Mouse (Mus musculus) MEL (cell line): ENCODE data around the gene Kcnh7. TPM values are rescaled to one million over a fixed set of nuclear protein-coding genes. Genes with fewer than 3 reads are reported as not detected.

Experiments
- DNase-seq: peaks from one replicate; pipeline ENCODE4 v3.0.0; 2011; ENCODE audit warnings: low read depth, low spot score
- H3K27ac ChIP-seq: 2 replicates; pipeline ENCODE4 v1.5.1; 2012; ENCODE audit warnings: low read depth, mild to moderate bottlenecking, control low read depth, low read length, moderate library complexity; ENCODE audit not compliant: control insufficient read depth
- H3K27me3 ChIP-seq, 2 experiments: fragments of 150-350 bp in 1 of 2; sonication (generic) in 1 of 2; 2 replicates each; pipeline ENCODE4 v1.6.1; 2012; ENCODE audit warnings: low read length in 2 of 2, mild to moderate bottlenecking in 2 of 2, improper control_type of control experiment in 1 of 2, moderate library complexity in 1 of 2; ENCODE audit not compliant: insufficient read depth in 2 of 2, control insufficient read depth in 1 of 2
- H3K36me3 ChIP-seq, 2 experiments: 2 replicates each; pipeline ENCODE4 v1.6.1; 2012 to 2014; ENCODE audit warnings: low read length in 2 of 2, improper control_type of control experiment in 1 of 2, inconsistent platforms in 1 of 2, mild to moderate bottlenecking in 1 of 2; ENCODE audit not compliant: insufficient read depth in 2 of 2, control insufficient read depth in 1 of 2
- H3K4me1 ChIP-seq, 2 experiments: fragments of 150-350 bp in 1 of 2; sonication (generic) in 1 of 2; 2 replicates each; pipeline ENCODE4 v1.6.1; 2012; ENCODE audit warnings: low read length in 2 of 2, improper control_type of control experiment in 1 of 2, mild to moderate bottlenecking in 1 of 2; ENCODE audit not compliant: insufficient read depth in 2 of 2, control insufficient read depth in 1 of 2
- H3K4me3 ChIP-seq, 2 experiments: fragments of 150-350 bp in 1 of 2; sonication (generic) in 1 of 2; 2 replicates each; pipeline ENCODE4 v1.5.1; 2012; ENCODE audit warnings: low read depth in 2 of 2, low read length in 2 of 2, mild to moderate bottlenecking in 2 of 2, moderate library complexity in 2 of 2, control low read depth in 1 of 2, improper control_type of control experiment in 1 of 2; ENCODE audit not compliant: control insufficient read depth in 1 of 2, insufficient read depth in 1 of 2
- H3K79me2 ChIP-seq: 2 replicates; pipeline ENCODE4 v1.6.1; 2012; ENCODE audit warnings: mild to moderate bottlenecking, low read length, moderate library complexity; ENCODE audit not compliant: control insufficient read depth, poor library complexity, insufficient read depth
- H3K9ac ChIP-seq: 2 replicates; pipeline ENCODE4 v1.6.1; 2012; ENCODE audit warnings: low read depth, mild to moderate bottlenecking, control low read depth, low read length, moderate library complexity; ENCODE audit not compliant: control insufficient read depth, poor library complexity, severe bottlenecking
- H3K9me3 ChIP-seq: fragments of 150-350 bp; sonication (generic); replicated peaks from 2 replicates; pipeline ENCODE4 v1.6.1; 2012; ENCODE audit warnings: mild to moderate bottlenecking, low read length, improper control_type of control experiment, moderate library complexity; ENCODE audit not compliant: insufficient read depth
- GATA1 ChIP-seq: IDR thresholded peaks from 2 replicates; pipeline ENCODE4 v1.6.1; 2011; ENCODE audit warnings: low read depth, low read length, improper control_type of control experiment
- MAZ ChIP-seq: IDR thresholded peaks from 2 replicates; pipeline ENCODE4 v1.6.1; 2012; ENCODE audit warnings: low read depth, mild to moderate bottlenecking, inconsistent platforms, low read length, improper control_type of control experiment
- MEF2A ChIP-seq: IDR thresholded peaks from 2 replicates; pipeline ENCODE4 v1.6.1; 2014; ENCODE audit warnings: low read depth, mild to moderate bottlenecking, inconsistent platforms, low read length, improper control_type of control experiment; ENCODE audit not compliant: poor library complexity, insufficient replicate concordance, severe bottlenecking; ENCODE audit errors: extremely low read depth
- NRF1 ChIP-seq: IDR thresholded peaks from 2 replicates; pipeline ENCODE4 v1.6.1; 2014; ENCODE audit warnings: low read depth, mild to moderate bottlenecking, inconsistent platforms, low read length, improper control_type of control experiment, moderate library complexity; ENCODE audit not compliant: poor library complexity, insufficient read depth, severe bottlenecking
- POLR2A ChIP-seq, 2 experiments: IDR thresholded peaks; 2 replicates each; pipeline ENCODE4 v1.6.1; 2011 to 2012; ENCODE audit warnings: low read length in 2 of 2, mild to moderate bottlenecking in 2 of 2, control low read depth in 1 of 2, improper control_type of control experiment in 1 of 2, low read depth in 1 of 2, moderate library complexity in 1 of 2; ENCODE audit not compliant: control insufficient read depth in 1 of 2, insufficient read depth in 1 of 2, poor library complexity in 1 of 2
- POLR2AphosphoS5 ChIP-seq: IDR thresholded peaks from 2 replicates; pipeline ENCODE4 v1.6.1; 2012; ENCODE audit warnings: low read depth, borderline replicate concordance, mild to moderate bottlenecking, inconsistent platforms, low read length, moderate library complexity, mixed read lengths
- RAD21 ChIP-seq: IDR thresholded peaks from 2 replicates; pipeline ENCODE4 v1.6.1; 2011; ENCODE audit warnings: mild to moderate bottlenecking, low read depth, low read length, improper control_type of control experiment
- TCF12 ChIP-seq: IDR thresholded peaks from 2 replicates; pipeline ENCODE4 v1.6.1; 2014; ENCODE audit warnings: low read depth, mild to moderate bottlenecking, inconsistent platforms, low read length, improper control_type of control experiment, moderate library complexity
- UBTF ChIP-seq: IDR thresholded peaks from 2 replicates; pipeline ENCODE4 v1.6.1; 2012; ENCODE audit warnings: low read depth, mild to moderate bottlenecking, inconsistent platforms, low read length, improper control_type of control experiment, moderate library complexity, borderline replicate concordance; ENCODE audit not compliant: insufficient read depth
- USF1 ChIP-seq: IDR thresholded peaks from 2 replicates; pipeline ENCODE4 v1.6.1; 2014; ENCODE audit warnings: low read depth, mild to moderate bottlenecking, inconsistent platforms, low read length, improper control_type of control experiment, moderate library complexity
- ZKSCAN1 ChIP-seq: IDR thresholded peaks from 2 replicates; pipeline ENCODE4 v1.6.1; 2012; ENCODE audit warnings: low read depth, mild to moderate bottlenecking, inconsistent platforms, low read length, improper control_type of control experiment, moderate library complexity
- ZNF384 ChIP-seq: IDR thresholded peaks from 2 replicates; pipeline ENCODE4 v1.6.1; 2012; ENCODE audit warnings: low read depth, mild to moderate bottlenecking, inconsistent platforms, low read length, improper control_type of control experiment
- polyA plus RNA-seq, 2 experiments: library from polyadenylated mRNA; stranded (reverse) in 1 of 2; unstranded in 1 of 2; fragments of >175 nt in 1 of 2; fragments of >200 nt in 1 of 2; gene quantifications; 2 replicates each; pipeline versions ENCODE4 v1.2.1 to v1.2.4; 2012; ENCODE audit warnings: low replicate concordance in 2 of 2, low read depth in 1 of 2; ENCODE audit not compliant: insufficient read length in 2 of 2, insufficient read depth in 1 of 2, missing spikeins in 1 of 2
- total RNA-seq: library from RNA; depleted of rRNA; stranded (reverse); fragments of 300-350 nt; gene quantifications from 2 replicates; pipeline ENCODE4 v1.2.3, GENCODE M21; 2012

Gene Kcnh7
- total and polyA plus RNA-seq, 3 experiments, result under 0.01 to 0.13 TPM; not detected in 1

DNA sequence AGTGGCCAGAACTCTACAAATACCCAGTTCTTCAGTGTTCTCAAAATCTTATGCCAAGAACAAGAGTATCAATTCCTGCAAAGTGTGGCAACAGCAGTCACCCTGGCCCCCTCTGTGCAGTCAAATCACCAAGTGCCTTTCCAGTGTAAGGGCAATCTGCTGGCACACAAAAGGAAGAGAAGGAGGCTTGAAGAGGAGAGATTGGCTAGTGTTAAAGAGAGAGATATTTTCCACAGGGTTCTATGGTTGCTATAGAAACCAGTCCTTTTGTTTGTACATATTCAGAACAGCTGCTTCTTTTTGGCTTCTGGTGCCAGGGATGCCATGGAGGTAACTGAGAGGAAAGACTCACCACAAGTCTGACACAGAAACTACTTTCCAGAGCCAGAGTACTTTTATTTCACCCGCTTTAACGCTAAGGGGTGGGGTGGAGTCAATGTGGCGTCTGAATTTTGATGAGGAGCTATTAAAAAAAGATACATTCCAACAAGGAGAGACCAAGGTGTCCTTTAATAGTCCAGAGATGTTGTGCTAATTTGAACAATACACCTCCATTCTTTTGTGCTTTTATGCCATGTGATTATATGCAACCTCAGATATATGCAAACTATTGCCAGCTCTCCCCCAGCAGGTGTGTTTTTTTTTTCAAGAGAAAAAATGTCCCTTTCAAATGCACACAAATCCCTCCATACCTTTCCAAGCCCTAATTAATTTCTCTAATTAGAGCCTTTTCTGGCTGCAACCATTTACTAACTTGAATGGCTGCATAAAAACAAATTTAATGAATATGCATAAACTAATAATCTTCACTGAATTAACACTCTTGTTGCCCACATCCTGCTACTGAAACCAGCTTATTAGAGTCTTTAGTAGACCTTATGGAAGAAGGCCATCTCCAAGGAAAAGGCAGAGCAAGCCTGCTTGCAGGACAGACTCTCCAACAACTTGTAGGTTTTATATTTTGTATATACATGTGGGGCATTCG is 66.6 kb downstream of the Kcnh7 start:
- Histone ChIP-seq H3K79me2 (no peaks in the 10 kb centered on the region), H3K4me1 (no peaks in the 10 kb centered on the region), H3K4me3 (no peak overlapping the region), H3K9me3 (no peaks in the 10 kb centered on the region), H3K27me3 (no peaks in the 10 kb centered on the region; a peak in 1 of 4 replicates), H3K36me3 (no peaks in the 10 kb centered on the region), H3K27ac (no peak overlapping the region), H3K9ac (no peak overlapping the region)
- DNase-seq, result no peak
- TF ChIP-seq GATA1, result no peak
- no peak for TF ChIP-seq UBTF
- TF ChIP-seq POLR2A (IDR thresholded peaks at IDR 0.05; ENCODE audit: control insufficient read depth in 1 of 2, insufficient read depth in 1 of 2, low read depth in 1 of 2, low read length in 2 of 2, poor library complexity in 1 of 2), result no peak
- no peak for TF ChIP-seq MEF2A
- TF ChIP-seq RAD21, result no peak
- TF ChIP-seq ZKSCAN1, result no peak
- no peak for TF ChIP-seq NRF1

DNA sequence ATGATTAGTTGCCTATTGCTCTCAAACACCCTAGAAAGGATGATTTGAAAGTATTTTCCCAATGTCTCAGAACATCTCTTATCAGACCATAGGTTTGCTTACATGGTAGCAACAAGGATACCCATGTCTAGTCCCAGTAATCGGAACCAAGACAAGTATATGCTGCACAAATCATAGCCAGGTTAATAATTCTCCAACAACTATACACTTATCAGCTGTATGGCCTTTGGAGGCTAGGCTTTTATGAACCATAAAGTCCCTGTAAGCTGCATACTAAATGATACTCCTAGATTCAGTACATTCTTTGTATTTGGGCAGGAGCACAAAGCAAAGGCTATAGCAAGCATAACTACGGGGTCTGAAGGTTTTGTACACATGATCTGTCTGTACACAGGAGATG is 78.1 kb downstream of the Kcnh7 start:
- Histone ChIP-seq H3K4me3 (no peak overlapping the region), H3K4me1 (no peaks in the 10 kb centered on the region), H3K27ac (no peak overlapping the region), H3K36me3 (no peaks in the 10 kb centered on the region), H3K9ac (no peak overlapping the region), H3K27me3 (no peaks in the 10 kb centered on the region), H3K79me2 (no peaks in the 10 kb centered on the region), H3K9me3 (no peaks in the 10 kb centered on the region)
- TF ChIP-seq MEF2A, result no peak
- no peak for TF ChIP-seq NRF1
- TF ChIP-seq MAZ, result no peak
- no peak for TF ChIP-seq ZNF384
- no peak for TF ChIP-seq POLR2A (IDR thresholded peaks at IDR 0.05; ENCODE audit: control insufficient read depth in 1 of 2, insufficient read depth in 1 of 2, low read depth in 1 of 2, low read length in 2 of 2, poor library complexity in 1 of 2)
- TF ChIP-seq TCF12, result no peak
- no peak for TF ChIP-seq USF1
- TF ChIP-seq POLR2AphosphoS5, result no peak
- DNase-seq, result no peak
